Mouse (Mus musculus) heart, postnatal 14 days (tissue): ENCODE results near the gene Prcd. TPM values are rescaled to one million over a fixed set of nuclear protein-coding genes. Genes with fewer than 3 reads are reported as not detected.

Experiments used
- DNase-seq, 2 experiments: peaks; one replicate each; pipeline ENCODE4 v3.0.0; 2021 to 2022
- intact Hi-C: fragments of 180-260 bp; cut with DNase I; formaldehyde crosslinking; loops from one replicate; pipeline ENCODE4 v1.15.1; 2025
- total RNA-seq, 2 experiments: library from RNA; stranded (reverse); gene quantifications; 2 replicates each; pipeline ENCODE4 v1.2.3; 2021

Gene Prcd
- total RNA-seq, 2 experiments from 2014 or later: 1.4 to 1.9 TPM

- peak in 1 of 2 experiments; percentile 62 for DNase-seq
- intact Hi-C loops: no loop called here
Observed at GRCm38 (mm10) chr11:116681147-116681546, 27.8 kb downstream of the Prcd start.

GRCm38 (mm10) chr11:116682501-116683144 lies 29.3 kb downstream of the Prcd start:
- intact Hi-C loops: no loop called here
- no peak for DNase-seq

GRCm38 (mm10) chr11:116683777-116684176 lies 30.4 kb downstream of the Prcd start:
- intact Hi-C loops: no loop called here
- no peak for DNase-seq

- intact Hi-C loops: no loop called here
- DNase-seq: no peak
Observed at GRCm38 (mm10) chr11:116685729-116686128, 32.4 kb downstream of the Prcd start.

GRCm38 (mm10) chr11:116687897-116688296 lies 34.6 kb downstream of the Prcd start:
- intact Hi-C loops: no loop called here
- DNase-seq: no peak

- no peak for DNase-seq
- intact Hi-C loops: no loop called here
Observed at GRCm38 (mm10) chr11:116689622-116690021, 36.3 kb downstream of the Prcd start.

- intact Hi-C loops: no loop called here
- no peak for DNase-seq
Observed at GRCm38 (mm10) chr11:116690701-116691575, 37.6 kb downstream of the Prcd start.

- no peak for DNase-seq
- intact Hi-C loops: loop anchor here (2.0 kb wide), 1 partner anchor 49 kb away; no protein-coding TSS in a partner anchor
Observed at GRCm38 (mm10) chr11:116693899-116694249, 40.5 kb downstream of the Prcd start.

GRCm38 (mm10) chr11:116694250-116695193 lies 41.2 kb downstream of the Prcd start:
- DNase-seq: peak; percentile 68 to 76
- intact Hi-C loops: loop anchor here (2.0 to 5.0 kb wide), 2 partner anchors 50 to 108 kb away; no protein-coding TSS in a partner anchor

GRCm38 (mm10) chr11:116695194-116695880 lies 42.0 kb downstream of the Prcd start:
- intact Hi-C loops: loop anchor here (2.0 to 5.0 kb wide), 2 partner anchors 51 to 107 kb away; no protein-coding TSS in a partner anchor
- peak in 1 of 2 experiments; percentile 27 for DNase-seq

- intact Hi-C loops: loop anchor here (5.0 kb wide), 1 partner anchor 106 kb away; no protein-coding TSS in a partner anchor
- DNase-seq: no peak
Observed at GRCm38 (mm10) chr11:116696426-116696825, 43.1 kb downstream of the Prcd start.

GRCm38 (mm10) chr11:116697521-116697920 lies 44.2 kb downstream of the Prcd start:
- DNase-seq: no peak
- intact Hi-C loops: loop anchor here (5.0 kb wide), 1 partner anchor 105 kb away; no protein-coding TSS in a partner anchor

GRCm38 (mm10) chr11:116701377-116701841 lies 48.1 kb downstream of the Prcd start:
- intact Hi-C loops: no loop called here
- DNase-seq: no peak

GRCm38 (mm10) chr11:116704336-116705035 lies 51.2 kb downstream of the Prcd start:
- intact Hi-C loops: no loop called here

GRCm38 (mm10) chr11:116705204-116705608 lies 51.9 kb downstream of the Prcd start:
- peak in 1 of 2 experiments; percentile 16 for DNase-seq

More at GRCm38 (mm10) chr11:116704336-116705035, 51.2 kb downstream of the Prcd start:
- no peak for DNase-seq

GRCm38 (mm10) chr11:116706363-116706762 lies 53.0 kb downstream of the Prcd start:
- intact Hi-C loops: no loop called here
- no peak for DNase-seq

More at GRCm38 (mm10) chr11:116705204-116705608, 51.9 kb downstream of the Prcd start:
- intact Hi-C loops: no loop called here

GRCm38 (mm10) chr11:116710171-116710570 lies 56.8 kb downstream of the Prcd start:
- intact Hi-C loops: loop anchor here (5.0 kb wide), 1 partner anchor 42 kb away; no protein-coding TSS in a partner anchor

GRCm38 (mm10) chr11:116710793-116711192 lies 57.5 kb downstream of the Prcd start:
- intact Hi-C loops: loop anchor here (5.0 kb wide), 1 partner anchor 42 kb away; no protein-coding TSS in a partner anchor
- no peak for DNase-seq

More at GRCm38 (mm10) chr11:116710171-116710570, 56.8 kb downstream of the Prcd start:
- no peak for DNase-seq
